Mouse (Mus musculus) E14TG2a.4 (cell line): ENCODE data around the gene Brd4.

Experiments
- CTCF ChIP-seq: conservative IDR thresholded peaks from 2 replicates; pipeline ENCODE4 v1.5.1; 2014; ENCODE audit warnings: low read length
- POU5F1 ChIP-seq: IDR thresholded peaks from 2 replicates; pipeline ENCODE4 v1.6.1; 2014; ENCODE audit warnings: low read length, borderline replicate concordance

- no peak for TF ChIP-seq CTCF
- TF ChIP-seq POU5F1, result no peak
Observed at GRCm38 (mm10) chr17:32268540-32268960, 16.0 kb downstream of the Brd4 start.
